ENCODE assay signal across 18 mouse cellular contexts in genomic region chr8:125075389-125075788, GRCm38 (mm10). TPM values are rescaled to one million over a fixed set of nuclear protein-coding genes. Genes with fewer than 3 reads are reported as not detected.
A peak's percentile ranks its signal among the peaks of the same experiment; 100 is the strongest.
DNase-seq lines count a peak whose midpoint lies in the region; ATAC-seq and TF ChIP-seq lines count a peak whose summit lies in the region.
"Had no signal": no experiment of that assay in that cellular context is flagged by ENCODE, and none has a peak within 500 bp of the region (broad histone marks: within the 10 kb centered on the region; RNA-seq: fewer than 3 reads in every experiment).

No protein-coding gene starts in this region.

- TF ChIP-seq EP300 in CH12.LX (IDR thresholded peaks at IDR 0.05; ENCODE audit: low read length), result no peak

- peaks cover 16 to 18% of the 10 kb centered on the region in 2 experiments for H3K4me1 ChIP-seq in CH12.LX (ENCODE audit: control insufficient read depth in 1 of 2, insufficient read depth in 2 of 2)

- no peaks in the 10 kb centered on the region for H3K79me2 ChIP-seq in CH12.LX (replicated peaks; ENCODE audit: control insufficient read depth, extremely low read depth, insufficient read depth, poor library complexity, severe bottlenecking)

- no peak overlapping the region for H3K27ac ChIP-seq in CH12.LX (ENCODE audit: insufficient read depth, low read depth)

- TF ChIP-seq POLR2A in CH12.LX (IDR thresholded peaks at IDR 0.05; ENCODE audit: low read depth, low read length), result no peak

- TF ChIP-seq RAD21 in CH12.LX (IDR thresholded peaks at IDR 0.05; ENCODE audit: low read depth, low read length), result no peak

- peak overlapping the region in 1 of 3 experiments; percentile 10 for H3K4me3 ChIP-seq in CH12.LX (replicated peaks in 1 of 3; ENCODE audit: low read depth in 2 of 3, low read length in 2 of 3, poor library complexity in 1 of 3)

- H3K9me3 ChIP-seq in CH12.LX (replicated peaks; ENCODE audit: low read length), result no peaks in the 10 kb centered on the region

- TF ChIP-seq CTCF in CH12.LX (conservative IDR thresholded peaks at IDR 0.05 in 1 of 2, IDR thresholded peaks at IDR 0.05 in 1 of 2; ENCODE audit: low read depth in 2 of 2, low read length in 2 of 2), result no peak

- DNase-seq in heart, adult 11 months, result peak; percentile 55
- no peak for DNase-seq in heart, postnatal 14 days
- DNase-seq in CH12.LX (ENCODE audit: extremely low read depth), result no peak
- DNase-seq: adrenal gland, adult 8-10 months; adrenal gland, postnatal 10 days; adrenal gland, postnatal 14 days; adrenal gland, postnatal 25 days; adrenal gland, postnatal 36 days; B cell, adult 2 months; cerebellum, adult 11 months; cerebellum, adult 11-12 months; cerebellum, adult 18-20 months; cerebellum, adult 2 months; cerebellum, adult 8-10 months had no signal

- in situ Hi-C loops in CH12.LX (cut with MboI; ENCODE audit: low pct_ligation_motif_present, low pct_unique_long_range_greater_than_20kb, low sequenced_read_pairs), result loop anchor here (10.0 kb wide), 2 partner anchors 489 to 799 kb away; partner anchors contain the start of gene Sipa1l2

- intact Hi-C loops in heart, postnatal 14 days (cut with DNase I), result no loop called here

- H3K4me2 ChIP-seq in CH12.LX (ENCODE audit: insufficient read depth, low read depth, poor library complexity, severe bottlenecking), result no peak overlapping the region

- no peak overlapping the region for H3K9ac ChIP-seq in CH12.LX (ENCODE audit: insufficient read depth, low read depth)

- H3K27me3 ChIP-seq in CH12.LX (replicated peaks), result no peaks in the 10 kb centered on the region

- dilution Hi-C loops in CH12.LX (cut with MboI; ENCODE audit: extremely low pct_ligation_motif_present, extremely low pct_unique_long_range_greater_than_20kb, low sequenced_read_pairs), result no loop called here

- no peaks in the 10 kb centered on the region for H3K36me3 ChIP-seq in CH12.LX (replicated peaks in 1 of 2; ENCODE audit: control insufficient read depth in 1 of 2, insufficient read depth in 1 of 2, low read length in 1 of 2)
- H3K36me3 ChIP-seq: G1E had no signal

- ATAC-seq in activated CD4-positive, CD25-positive, alpha-beta regulatory T cell, adult 4 months, result no peak
- ATAC-seq: CD4-positive, CD25-positive, alpha-beta regulatory T cell, adult 4 months; Patski had no signal

TF ChIP-seq in CH12.LX, 34 proteins besides CTCF, POLR2A, EP300 and RAD21:
- TF ChIP-seq RCOR1 (conservative IDR thresholded peaks at IDR 0.05; ENCODE audit: low read depth, low read length) (no peak), JUN (IDR thresholded peaks at IDR 0.05; ENCODE audit: insufficient read depth, low read depth, low read length) (no peak), ETS1 (conservative IDR thresholded peaks at IDR 0.05; ENCODE audit: low read depth, low read length) (peak; percentile 32; the same call in 1 of the 2 replicates), CHD2 (IDR thresholded peaks at IDR 0.05; ENCODE audit: low read length) (no peak), USF1 (IDR thresholded peaks at IDR 0.05; ENCODE audit: low read depth, low read length) (no peak), JUND (conservative IDR thresholded peaks at IDR 0.05; ENCODE audit: low read depth, low read length) (no peak), SMC3 (IDR thresholded peaks at IDR 0.05; ENCODE audit: low read depth, low read length) (no peak), MAZ (IDR thresholded peaks at IDR 0.05; ENCODE audit: low read depth, low read length) (no peak), ZC3H11A (IDR thresholded peaks at IDR 0.05; ENCODE audit: low read depth, low read length) (no peak), UBTF (IDR thresholded peaks at IDR 0.05; ENCODE audit: low read depth, low read length) (no peak), ZNF384 (IDR thresholded peaks at IDR 0.05; ENCODE audit: low read depth, low read length) (peak; percentile 93), NRF1 (IDR thresholded peaks at IDR 0.05; ENCODE audit: low read depth, low read length) (no peak), KAT2A (IDR thresholded peaks at IDR 0.05; ENCODE audit: insufficient replicate concordance, low read length) (no peak), PAX5 (IDR thresholded peaks at IDR 0.05; ENCODE audit: low read length) (no peak), HCFC1 (IDR thresholded peaks at IDR 0.05; ENCODE audit: low read depth, low read length) (no peak), BHLHE40 (IDR thresholded peaks at IDR 0.05; ENCODE audit: low read depth, low read length) (no peak; the same call in 1 of the 2 replicates), SIN3A (IDR thresholded peaks at IDR 0.05; ENCODE audit: low read length) (no peak), MAX (IDR thresholded peaks at IDR 0.05; ENCODE audit: low read length) (no peak), MAFK (IDR thresholded peaks at IDR 0.05; ENCODE audit: insufficient replicate concordance, low read length) (no peak), IRF4 (IDR thresholded peaks at IDR 0.05; ENCODE audit: low read depth, low read length) (peak; percentile 43; the same call in 1 of the 2 replicates), ELF1 (IDR thresholded peaks at IDR 0.05; ENCODE audit: low read depth, low read length) (peak; percentile 48; the same call in 1 of the 2 replicates), CHD1 (IDR thresholded peaks at IDR 0.05; ENCODE audit: low read depth, low read length) (no peak), POLR2AphosphoS2 (IDR thresholded peaks at IDR 0.05; ENCODE audit: low read depth, low read length) (no peak)

RNA-seq across cellular contexts. Expression of gene Disc1, which starts 21.4 kb away (rescaled TPM):
- total RNA-seq in heart, postnatal 14 days (2021), result 1 to 10 TPM; 3.1 to 3.9 TPM
- not detected in 2 replicates for total RNA-seq in CH12.LX (2012; rRNA removed)
- not detected in 2 replicates for total RNA-seq in CH12.LX (2014; rRNA removed)
- not detected in 2 replicates for polyA plus RNA-seq in CH12.LX (2012; ENCODE audit: insufficient read length, low read depth)
- polyA plus RNA-seq in activated CD4-positive, CD25-positive, alpha-beta regulatory T cell, adult 4 months (2017; shearing (Covaris generic)), result under 1 TPM; 0.37 to 0.56 TPM
- total RNA-seq: G1E had no signal
- polyA plus RNA-seq: G1E had no signal

Comparison
In these comparisons a context has a peak if more than half of its experiments do, and no peak if none do; other contexts are left out.
1. RNA of gene Disc1, which starts 21.4 kb away (total RNA-seq): 3.1 to 3.9 TPM in heart, postnatal 14 days; not detected in CH12.LX; every median in the first group is over 4 times any median in the second.